Mouse (Mus musculus) kidney, adult 9 months (tissue): ENCODE measurements around the gene Spata3.
"Not testable (repeated sequence)": the region's sequence is repeated elsewhere in the genome, so short reads cannot be mapped to it uniquely, and the experiment has no call there.

Source experiments
- DNase-seq: peaks from one replicate; pipeline ENCODE4 v3.0.0; 2022

Gene Spata3

DNA sequence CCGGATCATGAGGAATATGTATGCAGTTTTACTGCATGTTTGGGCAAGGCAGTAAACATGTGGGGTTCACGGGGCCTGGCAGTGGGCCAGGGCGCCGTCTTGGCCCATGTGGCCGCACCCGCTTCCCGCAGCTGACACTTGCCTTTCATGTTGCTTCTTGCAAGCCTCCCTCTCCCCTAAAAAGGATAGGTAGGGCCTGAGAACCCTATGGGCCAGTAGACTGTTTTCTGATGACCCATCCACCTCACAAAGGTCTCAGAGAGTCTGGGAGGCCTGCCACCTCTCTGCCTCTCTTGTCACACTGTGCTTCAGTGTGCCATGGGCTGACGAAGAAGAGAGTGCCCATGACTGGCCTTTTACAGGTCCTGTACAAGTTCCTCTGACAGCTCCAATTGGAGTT lies at the start of gene Spata3:
TSS of gene Spata3 (plus strand) at position 301 of the 400 bp plus-strand sequence.
- no peak for DNase-seq

DNA sequence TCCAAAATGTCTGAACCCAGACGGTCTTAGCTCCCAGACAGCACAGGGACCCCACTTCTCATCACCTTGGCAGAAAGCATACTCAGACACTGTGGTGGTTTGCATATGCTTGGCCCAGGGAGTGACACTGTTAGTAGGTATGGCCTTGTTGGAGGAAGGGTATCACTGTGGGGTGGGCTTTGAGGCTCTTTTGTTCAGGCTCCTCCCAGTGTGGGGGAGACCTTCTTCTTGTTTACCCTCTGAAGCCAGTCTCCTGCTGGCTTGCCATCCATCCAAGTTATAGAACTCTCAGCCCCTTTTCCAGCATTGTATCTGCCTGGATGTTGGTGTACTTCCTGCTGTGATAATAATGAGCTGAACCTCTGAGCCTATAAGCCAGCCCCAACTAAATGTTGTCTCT lies 47.5 kb upstream of the Spata3 start:
- DNase-seq = no peak

DNA sequence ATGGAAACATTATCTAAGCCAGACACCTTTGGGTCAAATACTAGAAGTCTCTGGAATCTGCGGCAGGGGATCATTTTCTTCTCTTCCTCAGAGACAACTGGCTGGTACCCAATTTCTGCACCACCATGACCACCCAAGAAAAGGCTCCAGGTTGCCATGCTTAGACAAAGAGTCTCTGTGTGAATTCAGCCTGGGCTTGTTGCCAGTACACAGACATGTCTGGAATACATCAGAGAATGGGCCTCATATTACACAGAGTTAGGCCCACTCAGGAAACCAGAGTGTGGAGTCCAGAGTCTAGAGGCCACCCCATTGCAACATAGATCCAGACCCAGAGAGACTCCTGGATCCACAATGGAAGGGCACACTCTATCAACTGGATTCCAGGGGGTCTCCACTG lies 47.1 kb upstream of the Spata3 start:
- no peak for DNase-seq

DNA sequence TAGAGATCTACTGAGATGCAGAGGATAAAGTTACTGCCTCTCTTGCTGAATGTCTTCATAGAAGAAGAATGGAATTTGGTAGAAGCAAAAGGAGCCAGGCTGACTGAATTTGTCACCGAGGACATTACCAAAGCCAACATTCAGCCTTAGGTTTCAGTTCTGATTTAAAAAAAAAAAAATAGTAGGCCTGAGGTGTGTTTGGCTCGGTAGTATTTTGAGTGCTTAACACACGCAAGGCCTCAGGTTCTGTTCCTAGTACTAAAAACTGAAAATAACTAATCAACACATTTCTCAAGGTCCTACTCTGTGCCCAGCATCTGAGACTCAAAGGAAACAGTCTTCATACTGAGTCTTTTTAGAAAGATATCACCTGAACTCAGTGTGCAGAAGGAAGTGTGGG lies 45.5 kb upstream of the Spata3 start:
- DNase-seq = no peak

DNA sequence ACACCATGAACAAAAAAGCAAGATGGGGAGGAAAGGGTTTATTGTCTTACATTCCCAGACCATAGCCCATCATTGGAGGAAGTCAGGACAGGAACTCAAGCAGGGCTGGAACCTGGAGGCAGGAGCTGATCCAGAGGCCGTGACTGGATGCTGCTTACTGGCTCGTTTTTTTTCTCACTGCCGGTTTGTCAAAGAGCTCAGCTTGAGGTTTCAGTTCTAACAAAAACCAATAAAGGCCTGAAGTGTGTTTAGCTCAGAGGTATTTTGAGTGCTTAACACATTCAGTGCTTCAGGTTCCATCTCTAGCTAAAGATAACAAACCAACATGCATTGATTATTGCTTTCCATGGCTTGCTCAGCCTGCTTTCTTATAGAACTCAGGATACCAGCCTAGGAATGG lies 44.3 kb upstream of the Spata3 start:
- no peak for DNase-seq

DNA sequence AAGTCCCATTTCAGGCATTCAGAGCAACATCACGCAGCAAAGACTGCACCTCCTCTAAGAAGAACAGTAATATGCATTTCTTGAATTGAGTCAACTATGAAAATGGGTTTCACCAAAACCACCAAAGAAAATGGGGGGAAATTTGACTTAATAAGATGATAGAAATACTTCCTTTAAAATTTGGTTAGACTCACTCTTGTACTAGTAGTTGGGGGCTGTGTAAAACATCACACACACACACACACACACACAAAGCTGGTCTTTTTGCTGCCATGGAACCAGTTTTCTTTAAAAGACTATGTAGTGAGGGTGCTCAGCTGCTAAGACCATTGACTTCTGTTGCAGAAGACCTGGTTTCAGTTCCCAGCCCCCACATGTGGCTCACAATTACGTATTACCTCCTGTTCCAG lies 43.1 kb upstream of the Spata3 start:
- DNase-seq = no peak

DNA sequence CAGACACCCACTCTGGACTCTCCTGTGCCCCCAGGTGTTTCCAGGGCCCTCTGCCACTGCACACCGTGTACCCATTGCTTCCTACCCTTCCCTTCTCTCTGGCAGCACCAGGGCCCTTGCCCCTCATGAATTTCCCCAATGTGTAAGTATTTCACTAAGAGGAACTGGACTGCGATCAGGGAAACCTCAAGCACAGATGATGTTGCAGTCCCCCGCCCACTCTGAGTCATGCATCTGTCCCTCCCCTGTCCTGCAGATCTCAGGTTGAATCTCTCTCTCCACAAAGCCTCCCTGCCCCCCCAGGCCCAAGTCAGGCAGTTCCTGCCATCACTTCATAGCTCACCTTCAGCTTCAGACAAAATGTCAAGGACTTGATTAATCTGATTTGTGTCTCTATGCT lies 38.9 kb upstream of the Spata3 start:
- no peak for DNase-seq

DNA sequence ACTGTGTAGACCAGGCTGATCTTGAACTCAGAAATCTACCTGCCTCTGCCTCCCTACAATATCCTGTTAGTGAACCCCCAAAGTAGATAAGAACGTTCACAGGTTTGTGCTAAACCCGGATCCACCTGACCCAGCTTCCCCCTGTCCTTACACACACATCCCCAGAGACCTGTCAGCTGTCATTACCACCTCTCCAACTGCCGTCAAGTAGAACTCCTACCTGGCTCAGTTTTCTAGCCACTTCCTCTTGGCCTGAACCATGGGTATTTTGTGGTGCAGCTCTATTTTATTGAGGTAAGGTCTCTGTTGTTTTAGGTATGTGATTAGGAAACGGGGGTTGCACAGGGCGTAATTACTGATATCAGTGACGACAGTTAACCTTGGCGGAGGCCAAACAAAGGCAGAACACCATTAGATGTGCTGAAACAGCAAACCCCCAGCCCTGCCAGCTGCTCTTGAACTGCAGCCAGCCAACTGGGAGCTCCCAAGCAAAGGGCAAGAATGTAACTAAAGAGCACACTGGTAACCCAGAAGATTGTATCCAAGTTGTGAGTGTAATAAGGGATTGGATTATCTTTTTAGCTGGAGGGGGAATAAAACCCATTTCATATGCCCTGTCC lies 34.8 kb upstream of the Spata3 start:
- DNase-seq = peak; percentile 56

DNA sequence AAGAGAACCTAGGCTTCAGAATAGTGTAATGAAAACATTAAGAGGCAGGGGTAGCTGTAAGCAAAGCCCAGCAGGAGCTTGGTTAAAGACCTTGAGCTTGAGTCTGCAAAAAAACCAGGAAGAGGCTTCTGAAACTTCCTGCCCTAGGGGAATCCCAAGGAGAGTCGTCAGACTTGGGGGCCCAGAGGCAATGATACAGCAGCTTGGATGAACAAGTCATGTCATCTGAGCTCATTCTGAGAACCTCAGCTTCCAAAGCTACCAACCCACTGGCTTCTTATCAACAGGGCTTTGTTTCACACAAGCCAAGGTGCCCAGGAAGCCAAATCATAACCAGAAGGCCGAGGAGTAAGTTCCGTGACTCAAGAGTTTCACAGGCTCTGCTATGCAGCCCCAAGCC lies 30.8 kb upstream of the Spata3 start:
- no peak for DNase-seq

DNA sequence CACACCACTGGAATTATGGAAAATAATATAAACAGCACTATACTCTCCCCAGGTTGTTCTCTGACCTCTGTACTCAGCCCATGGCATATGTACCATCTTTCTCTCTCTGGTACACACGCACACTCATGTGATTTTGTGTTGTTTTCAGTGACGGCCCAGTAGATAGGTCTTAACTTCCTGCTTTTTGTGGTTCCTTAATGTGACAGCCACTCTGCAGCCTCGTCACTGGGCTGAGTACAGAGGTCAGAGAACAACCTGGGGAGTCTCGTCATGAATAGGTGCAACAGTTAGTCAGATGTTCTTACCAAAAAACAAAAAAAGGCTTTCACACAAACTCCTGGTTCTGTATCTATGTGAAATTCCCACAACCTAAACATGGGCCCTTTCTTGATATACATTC lies 28.3 kb upstream of the Spata3 start:
- no peak for DNase-seq

DNA sequence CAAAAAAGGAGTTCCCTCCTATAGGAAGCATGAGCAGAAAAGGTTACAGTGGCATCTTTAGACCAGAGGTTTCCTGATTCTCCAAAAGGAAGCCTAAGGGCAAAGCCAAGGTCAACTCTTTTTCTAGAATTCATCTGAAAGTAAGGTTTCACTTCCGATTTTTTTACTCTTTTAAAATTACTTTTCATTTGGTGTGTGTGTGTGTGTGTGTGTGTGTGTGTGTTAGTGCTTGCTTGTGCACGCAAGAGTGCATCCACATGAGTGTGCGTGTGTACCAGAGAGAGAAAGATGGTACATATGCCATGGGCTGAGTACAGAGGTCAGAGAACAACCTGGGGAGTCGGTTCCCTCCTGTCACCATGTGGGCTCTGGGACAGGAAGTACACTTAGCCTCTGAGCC lies 27.7 kb upstream of the Spata3 start:
- DNase-seq = not testable (repeated sequence)

DNA sequence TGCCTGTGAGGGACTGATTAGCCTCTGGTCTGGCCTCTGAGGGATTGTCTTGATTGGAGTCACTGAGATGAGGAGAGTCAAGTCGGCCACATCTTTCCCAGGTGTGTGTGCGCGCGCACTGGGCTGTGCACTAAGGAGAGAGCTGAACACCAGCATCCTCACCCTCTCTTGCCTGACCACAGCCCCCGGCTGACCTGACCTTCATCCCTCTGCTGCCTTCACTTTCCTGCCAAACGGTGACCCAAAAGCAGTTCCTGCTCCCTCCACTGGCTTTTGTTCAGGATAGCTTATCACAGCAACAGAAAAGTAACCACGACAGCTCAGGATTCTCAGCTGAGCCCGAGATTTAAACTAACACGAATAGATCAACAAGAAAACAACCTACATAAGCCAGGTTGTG lies 24.4 kb upstream of the Spata3 start:
- no peak for DNase-seq

DNA sequence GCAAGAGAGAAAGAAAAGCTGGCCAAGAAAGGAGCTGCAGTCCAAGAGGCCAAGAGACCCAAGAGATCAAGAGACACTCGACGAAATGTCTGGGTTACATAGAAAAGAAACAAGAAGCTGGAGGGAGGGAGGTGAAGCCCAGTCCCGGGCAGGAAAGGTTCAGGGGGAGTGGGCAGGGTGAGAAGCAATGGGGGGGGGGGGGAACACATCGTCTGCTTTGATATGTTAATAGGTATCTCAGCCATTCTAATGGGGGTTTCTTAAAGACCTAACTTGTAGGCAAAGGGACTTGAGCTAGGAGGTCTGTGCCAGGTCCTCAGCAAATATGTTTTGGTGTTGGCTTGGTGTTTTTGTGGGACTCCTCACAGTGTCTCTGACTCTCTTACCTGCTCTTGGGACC lies 23.1 kb upstream of the Spata3 start:
- DNase-seq = no peak

DNA sequence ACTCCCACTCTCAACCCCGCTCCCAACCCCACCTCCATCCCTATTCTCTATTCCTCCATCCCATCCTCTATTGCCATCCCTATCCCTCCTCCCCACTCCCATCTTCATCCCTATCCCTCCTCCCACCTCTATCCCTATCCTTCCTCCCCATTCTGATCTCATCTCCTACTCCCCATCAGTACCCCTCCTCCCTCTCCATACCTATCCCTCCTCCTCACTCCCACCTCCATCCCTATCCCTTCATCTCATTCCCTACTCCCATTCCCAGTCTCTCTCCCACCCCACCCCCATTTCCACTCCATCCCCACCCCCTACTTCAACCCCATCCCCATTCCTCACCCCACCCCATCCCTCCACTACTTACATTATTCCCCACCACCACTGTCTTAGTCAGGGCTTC lies 19.4 kb upstream of the Spata3 start:
- no peak for DNase-seq

DNA sequence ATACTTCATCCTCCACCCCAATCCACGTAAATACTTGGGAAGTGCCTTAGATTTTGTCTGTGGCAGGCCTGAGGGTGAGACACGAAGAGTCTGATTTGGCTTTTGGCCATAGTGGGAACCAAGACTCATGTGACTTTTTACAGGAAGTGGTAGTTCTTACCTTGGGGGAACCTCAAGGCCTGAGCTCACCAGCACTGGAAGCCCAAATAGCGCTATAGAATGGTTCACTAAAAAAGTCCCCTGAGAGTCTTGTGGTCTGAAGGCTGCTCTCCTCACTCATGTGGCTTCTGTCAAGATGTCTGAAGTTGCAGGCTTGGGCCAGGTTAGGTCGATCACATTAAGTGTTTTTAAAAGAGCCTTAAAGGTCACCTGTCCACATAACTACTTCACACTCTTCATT lies 18.6 kb upstream of the Spata3 start:
- DNase-seq = no peak

DNA sequence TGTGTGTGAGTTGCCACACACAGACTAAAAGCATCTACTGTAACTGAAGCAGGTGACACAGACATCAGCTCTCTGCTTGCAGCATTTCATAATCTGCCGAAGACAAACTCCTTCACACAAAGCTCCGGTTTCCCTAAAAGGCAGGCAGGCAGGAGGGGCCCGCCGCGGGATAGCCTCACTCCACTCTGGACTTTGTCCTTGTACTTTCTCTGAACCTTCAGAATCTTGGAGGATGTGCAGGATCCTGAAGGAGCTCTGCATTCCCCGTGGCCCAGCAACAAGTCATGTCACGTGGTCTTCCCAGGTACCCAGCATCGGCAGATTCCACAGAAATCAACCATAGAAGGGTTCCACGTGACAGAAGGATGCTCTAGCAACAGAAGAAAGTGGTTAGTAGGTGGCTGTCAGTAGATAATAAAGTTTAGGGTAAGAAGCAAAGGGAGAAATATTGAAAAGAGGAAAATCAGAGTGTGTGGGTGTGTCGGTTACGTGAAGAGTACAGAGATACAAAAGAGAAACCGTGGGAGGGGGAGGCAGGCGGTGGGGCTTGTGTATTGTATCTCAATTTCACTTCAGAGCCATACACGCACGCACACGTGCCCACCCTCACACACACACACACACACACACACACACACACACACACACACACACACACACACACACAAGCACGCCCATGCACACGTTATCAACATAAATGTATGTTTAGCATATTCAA lies 16.6 kb upstream of the Spata3 start:
- peak; percentile 12 for DNase-seq

DNA sequence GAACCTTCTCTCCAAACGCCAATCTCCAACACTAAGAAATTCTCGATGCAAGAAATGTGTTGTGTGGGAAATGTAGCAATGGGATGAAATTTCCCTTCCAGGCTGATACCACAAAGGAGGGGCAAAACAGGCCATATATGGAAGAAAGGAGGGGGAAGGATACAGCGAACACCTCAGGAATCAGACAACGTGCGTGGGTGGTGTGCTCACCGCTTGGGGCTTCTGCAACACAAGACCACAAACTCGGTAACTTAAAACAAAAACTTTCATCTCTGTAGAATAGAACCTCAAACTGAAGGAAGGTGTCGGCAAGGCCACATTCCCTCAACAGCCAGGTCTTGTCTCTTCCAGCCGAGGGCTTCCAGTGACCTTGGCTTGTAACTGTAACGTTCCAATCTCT lies 11.1 kb upstream of the Spata3 start:
- no peak for DNase-seq

DNA sequence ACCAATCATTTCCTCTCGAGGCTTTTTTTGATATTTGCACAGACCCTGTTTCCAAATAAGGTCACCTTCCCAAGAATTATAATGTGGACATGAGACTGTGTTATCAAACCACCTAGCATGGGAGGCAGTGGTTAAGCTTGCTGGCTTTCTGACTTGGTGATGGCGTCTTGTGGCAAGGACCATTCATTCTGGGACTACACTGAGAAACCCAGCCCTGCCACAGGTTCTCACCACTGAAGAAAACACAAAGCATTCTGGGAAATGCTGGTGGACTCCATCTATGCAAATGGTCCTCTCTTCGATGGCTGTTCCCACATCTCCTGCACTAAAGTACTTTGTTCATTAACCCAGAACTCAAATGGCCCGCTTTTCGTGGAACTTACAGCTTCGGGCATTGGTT lies 10.6 kb upstream of the Spata3 start:
- no peak for DNase-seq

DNA sequence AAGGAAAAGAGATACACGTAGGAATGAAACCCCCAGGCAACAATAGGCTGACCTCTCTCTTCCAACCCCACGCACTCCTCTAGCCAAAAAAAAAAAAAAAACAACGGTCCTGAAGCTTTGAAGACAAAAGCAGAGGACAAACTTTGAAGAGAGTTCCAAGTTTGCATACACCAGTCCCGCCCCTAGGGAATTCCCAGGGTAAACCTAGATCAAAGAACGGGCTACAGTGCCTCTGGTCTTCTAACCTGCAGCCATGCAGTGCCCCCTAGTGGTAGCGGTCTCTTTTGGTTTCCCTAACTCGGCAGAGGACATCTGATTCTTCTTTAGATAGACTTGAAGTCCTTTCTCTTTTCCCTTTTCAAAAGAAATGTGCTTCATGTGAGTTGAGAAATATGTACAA lies 8.8 kb upstream of the Spata3 start:
- peak; percentile 89 for DNase-seq

DNA sequence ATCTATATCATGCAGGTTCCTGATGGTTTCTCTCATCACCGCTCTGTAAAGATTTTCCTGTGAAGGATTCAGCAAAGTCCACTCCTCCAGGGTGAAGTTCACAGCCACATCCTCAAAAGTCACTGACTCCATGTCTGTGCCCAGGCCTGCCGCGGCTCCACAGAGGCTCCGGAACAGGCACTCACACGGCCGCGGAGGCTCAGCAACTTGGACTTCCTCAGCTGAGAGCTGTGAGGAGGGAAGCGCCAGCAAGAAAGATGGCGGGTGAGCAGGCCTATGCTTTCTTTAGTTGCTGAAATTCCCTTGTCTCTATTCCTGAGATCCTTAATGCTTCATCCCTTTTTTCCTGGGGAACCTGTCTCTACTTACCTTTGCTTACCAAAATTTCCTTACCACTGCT lies 858 bp upstream of the Spata3 start:
- not testable (repeated sequence) for DNase-seq

DNA sequence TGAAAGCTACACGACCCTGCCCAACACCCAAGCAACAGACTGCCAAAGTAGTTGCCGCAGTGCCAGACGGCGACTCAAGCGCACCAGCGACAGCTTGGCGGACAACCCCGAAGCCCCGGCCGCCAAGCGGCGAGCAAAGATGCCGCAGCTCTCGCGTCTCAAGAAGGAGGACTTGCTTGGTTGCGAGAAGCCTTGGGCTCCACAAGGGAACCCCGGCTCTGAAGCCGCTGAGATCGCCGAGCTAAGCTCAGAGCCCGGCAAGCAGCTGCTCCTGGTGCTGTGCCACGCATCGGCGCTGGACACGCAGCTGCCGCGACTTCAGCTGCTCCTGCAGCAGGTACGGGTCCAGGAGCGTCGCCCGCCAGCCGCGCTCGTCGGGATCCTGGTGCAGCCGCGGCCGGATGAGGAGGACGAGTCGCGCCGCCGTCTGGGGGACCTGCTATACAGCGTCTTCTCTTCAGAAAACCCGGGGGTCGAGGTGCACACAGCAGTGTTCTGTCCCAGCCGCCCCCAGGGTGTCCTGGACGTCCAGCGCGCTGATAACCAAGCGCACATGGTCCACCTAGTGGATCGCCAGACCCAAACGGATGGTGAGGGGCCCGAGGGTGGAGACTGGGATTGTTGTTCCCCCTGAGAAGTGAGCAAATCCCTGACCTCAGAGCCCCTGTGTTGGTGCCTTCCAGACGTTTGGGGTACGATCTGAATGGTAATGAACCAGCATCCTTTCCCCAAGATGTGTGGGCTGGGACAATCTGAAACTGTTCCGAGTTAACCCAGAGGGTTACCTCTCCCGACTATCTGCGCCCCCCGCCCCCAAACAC lies 1.8 kb downstream of the Spata3 start:
- no peak for DNase-seq

DNA sequence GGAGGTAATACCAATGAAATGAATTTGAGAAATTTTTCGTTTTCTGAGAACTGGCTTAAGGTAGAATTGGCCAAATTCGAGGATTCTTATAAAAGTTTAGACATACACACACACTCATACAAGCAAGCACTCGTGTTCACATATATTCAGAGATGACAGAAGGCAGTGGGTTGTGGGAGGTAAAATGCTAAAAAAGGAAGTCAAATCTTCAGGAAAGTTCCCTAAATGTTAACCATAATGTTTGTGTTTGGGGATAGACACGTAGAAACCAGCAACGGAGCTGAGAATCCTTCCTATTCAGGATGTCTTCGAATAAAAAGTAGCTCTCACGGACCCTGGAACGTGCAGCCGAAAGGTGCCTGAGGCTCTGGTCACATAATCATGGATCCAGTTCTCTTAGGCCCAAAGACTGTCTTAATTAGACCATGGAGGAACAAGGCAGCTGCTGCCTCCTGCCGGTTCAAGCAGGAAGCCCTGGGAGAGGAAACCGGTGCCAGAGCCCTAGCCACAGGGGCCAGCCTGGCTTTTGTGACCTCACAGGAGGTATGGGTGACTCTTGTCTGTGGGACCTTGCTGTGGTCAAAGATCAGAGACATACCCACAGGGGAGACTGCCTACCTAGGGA lies 4.9 kb downstream of the Spata3 start:
- no peak for DNase-seq

DNA sequence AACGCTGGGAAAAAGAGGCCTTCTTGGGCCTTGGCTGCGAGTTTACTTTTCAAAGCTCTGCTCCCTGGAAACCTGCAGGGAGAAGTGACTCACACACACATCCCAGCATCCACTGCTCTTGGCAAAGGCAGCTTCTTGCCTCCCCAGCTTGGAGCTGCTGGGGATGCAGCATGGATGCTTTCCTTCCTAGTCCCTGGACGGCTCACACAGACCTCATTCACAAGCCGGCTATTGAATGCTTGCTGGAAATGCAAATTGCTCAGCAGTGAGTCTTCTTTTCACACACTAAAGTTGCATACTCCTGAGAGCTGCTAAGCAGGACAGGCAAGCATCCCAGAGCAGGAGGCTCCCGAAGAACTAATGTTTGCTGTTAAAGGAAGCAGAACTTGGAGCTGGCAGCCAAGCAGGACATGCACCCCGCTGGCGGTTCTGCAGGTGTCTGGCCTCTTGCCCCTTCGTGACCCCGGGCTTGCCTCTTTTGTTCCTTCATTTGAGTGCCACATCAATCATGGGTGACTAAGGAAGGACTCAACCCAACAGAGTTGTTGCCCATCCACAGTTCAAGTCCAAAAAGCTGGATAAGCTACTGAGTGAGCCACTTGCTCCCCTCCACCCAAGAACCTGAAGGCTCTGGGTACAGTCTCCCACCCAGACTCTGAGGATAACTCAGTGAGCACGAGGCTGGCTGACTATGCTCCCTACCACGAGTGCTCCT lies 15.8 kb downstream of the Spata3 start:
- DNase-seq = no peak
